Mouse (Mus musculus) liver, postnatal 0 days (tissue): ENCODE results near the gene Arpc4.

Experiments
- CTCF ChIP-seq: sonication (generic); IDR thresholded peaks from 2 replicates; pipeline ENCODE4 v1.5.1; 2016; ENCODE audit warnings: antibody characterized with exemption, low read depth
- EP300 ChIP-seq: IDR thresholded peaks from 2 replicates; pipeline ENCODE4 v1.6.1; 2016; ENCODE audit warnings: antibody characterized with exemption, low read depth, mild to moderate bottlenecking

- no peak for TF ChIP-seq CTCF
- no peak for TF ChIP-seq EP300
Observed at GRCm38 (mm10) chr6:113346897-113347296, 31.0 kb upstream of the Arpc4 start.
